Mouse (Mus musculus) ES-E14 (cell line): ENCODE measurements around the gene Cpne4. TPM values are rescaled to one million over a fixed set of nuclear protein-coding genes. Genes with fewer than 3 reads are reported as not detected.

Experiments
- DNase-seq: peaks from one replicate; pipeline ENCODE4 v3.0.0-alpha.2; 2013; ENCODE audit warnings: low read depth, low spot score
- H3K27ac ChIP-seq: 2 replicates; pipeline ENCODE4 v1.5.1; 2012; ENCODE audit warnings: low read depth, mild to moderate bottlenecking, low read length, moderate library complexity, mixed read lengths; ENCODE audit not compliant: poor library complexity, insufficient read depth, severe bottlenecking
- H3K36me3 ChIP-seq: 2 replicates; pipeline ENCODE4 v1.6.1; 2012; ENCODE audit warnings: mild to moderate bottlenecking, low read length, moderate library complexity, mixed read lengths; ENCODE audit not compliant: control insufficient read depth, poor library complexity, insufficient read depth, severe bottlenecking
- H3K4me1 ChIP-seq, 2 experiments: fragments of 150-350 bp in 1 of 2; sonication (generic) in 1 of 2; 2 replicates each; pipeline ENCODE4 v1.6.1; 2012; ENCODE audit warnings: low read length in 2 of 2, mild to moderate bottlenecking in 1 of 2, mixed read lengths in 1 of 2; ENCODE audit not compliant: control insufficient read depth in 2 of 2, insufficient read depth in 2 of 2, poor library complexity in 1 of 2
- H3K4me3 ChIP-seq, 2 experiments: fragments of 150-350 bp in 1 of 2; sonication (generic) in 1 of 2; 2 replicates each; pipeline ENCODE4 v1.5.1; 2012; ENCODE audit warnings: low read length in 2 of 2, low read depth in 1 of 2, mild to moderate bottlenecking in 1 of 2, mixed read lengths in 1 of 2; ENCODE audit not compliant: insufficient read depth in 1 of 2, poor library complexity in 1 of 2, severe bottlenecking in 1 of 2
- H3K9ac ChIP-seq: 2 replicates; pipeline ENCODE4 v1.6.1; 2012; ENCODE audit warnings: low read depth, mild to moderate bottlenecking, low read length, mixed read lengths; ENCODE audit not compliant: poor library complexity, insufficient read depth, severe bottlenecking
- H3K9me3 ChIP-seq: fragments of 150-350 bp; sonication (generic); 2 replicates; pipeline ENCODE4 v1.6.1; 2012; ENCODE audit warnings: low read depth, mild to moderate bottlenecking, low read length; ENCODE audit not compliant: control insufficient read depth, insufficient read depth
- CHD2 ChIP-seq: IDR thresholded peaks from 2 replicates; pipeline ENCODE4 v1.6.1; 2014; ENCODE audit warnings: mild to moderate bottlenecking, low read depth, low read length, inconsistent platforms
- HCFC1 ChIP-seq: IDR thresholded peaks from 2 replicates; pipeline ENCODE4 v1.6.1; 2012; ENCODE audit warnings: low read length, inconsistent platforms, borderline replicate concordance; ENCODE audit not compliant: insufficient read depth
- MAFK ChIP-seq: IDR thresholded peaks from 2 replicates; pipeline ENCODE4 v1.6.1; 2014; ENCODE audit warnings: mild to moderate bottlenecking, low read depth, low read length, inconsistent platforms; ENCODE audit not compliant: insufficient read depth
- ZC3H11A ChIP-seq: IDR thresholded peaks from 2 replicates; pipeline ENCODE4 v1.6.1; 2012; ENCODE audit warnings: low read depth, mild to moderate bottlenecking, inconsistent platforms, low read length, borderline replicate concordance
- ZNF384 ChIP-seq: IDR thresholded peaks from 2 replicates; pipeline ENCODE4 v1.6.1; 2012; ENCODE audit warnings: low read depth, low read length, inconsistent platforms
- in situ Hi-C, 2 experiments: fragments of 600-800 bp; cut with MboI; formaldehyde crosslinking; loops; one replicate each; pipeline ENCODE4 v1.15.1; 2025; ENCODE audit warnings: low sequenced_read_pairs in 2 of 2, inconsistent platforms in 1 of 2; ENCODE audit not compliant: unreplicated experiment in 2 of 2
- total RNA-seq: library from RNA; depleted of rRNA; stranded (reverse); fragments of 300-350 nt; gene quantifications from 2 replicates; pipeline ENCODE4 v1.2.3, GENCODE M21; 2012

The Cpne4 gene
- total RNA-seq, 1 experiment, result 0.13 TPM

DNA sequence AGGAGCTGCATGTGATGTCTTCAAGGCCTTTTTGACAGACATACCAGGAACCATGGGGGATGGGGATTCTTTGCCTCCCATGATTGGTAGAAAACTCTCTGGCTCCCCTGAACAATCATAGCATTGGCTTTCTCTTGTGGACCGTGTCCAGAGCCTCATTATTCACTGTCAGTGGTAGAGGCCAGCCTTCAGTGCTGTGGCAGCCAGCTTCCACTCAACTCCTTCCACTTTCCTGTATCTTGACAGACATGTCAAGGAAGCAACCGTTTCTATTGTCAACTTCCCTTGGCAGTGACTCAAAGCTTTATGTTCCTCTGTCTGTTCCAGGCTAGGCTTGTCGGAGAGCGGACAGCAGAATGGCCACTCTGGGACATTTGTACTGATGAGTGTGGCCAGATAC, 112.7 kb downstream of the Cpne4 start:
- DNase-seq, result no peak
- in situ Hi-C loops, result no loop called here
- Histone ChIP-seq H3K9me3 (no peaks in the 10 kb centered on the region), H3K9ac (no peak overlapping the region), H3K36me3 (no peaks in the 10 kb centered on the region), H3K4me1 (no peaks in the 10 kb centered on the region), H3K4me3 (no peak overlapping the region), H3K27ac (no peak overlapping the region)
- TF ChIP-seq ZC3H11A, result no peak

DNA sequence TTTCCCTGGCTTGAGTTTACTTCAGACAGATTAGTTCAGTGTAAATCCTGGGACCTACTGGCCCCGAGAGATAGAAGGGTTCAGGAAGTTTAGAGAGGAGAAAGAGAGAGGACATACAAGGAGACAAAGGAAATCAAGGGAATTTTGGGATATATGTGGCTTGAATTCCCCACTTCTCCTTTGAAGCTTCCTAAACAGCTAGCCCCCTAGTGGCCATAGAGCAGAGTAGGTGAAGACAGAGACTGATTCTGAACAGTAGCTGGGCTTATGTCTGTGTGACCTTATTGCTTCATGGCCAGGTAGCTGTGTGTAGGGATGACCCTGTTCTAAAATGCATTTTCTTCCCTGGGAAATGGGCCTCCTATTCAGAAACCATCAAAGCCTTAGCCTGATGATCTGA, 129.6 kb downstream of the Cpne4 start:
- no peak for DNase-seq
- Histone ChIP-seq H3K4me3 (no peak overlapping the region), H3K4me1 (no peaks in the 10 kb centered on the region), H3K36me3 (no peaks in the 10 kb centered on the region), H3K9me3 (no peaks in the 10 kb centered on the region), H3K27ac (no peak overlapping the region), H3K9ac (no peak overlapping the region)
- TF ChIP-seq HCFC1 (no peak), CHD2 (no peak), MAFK (no peak), ZC3H11A (no peak), ZNF384 (no peak)
- in situ Hi-C loops, result no loop called here

DNA sequence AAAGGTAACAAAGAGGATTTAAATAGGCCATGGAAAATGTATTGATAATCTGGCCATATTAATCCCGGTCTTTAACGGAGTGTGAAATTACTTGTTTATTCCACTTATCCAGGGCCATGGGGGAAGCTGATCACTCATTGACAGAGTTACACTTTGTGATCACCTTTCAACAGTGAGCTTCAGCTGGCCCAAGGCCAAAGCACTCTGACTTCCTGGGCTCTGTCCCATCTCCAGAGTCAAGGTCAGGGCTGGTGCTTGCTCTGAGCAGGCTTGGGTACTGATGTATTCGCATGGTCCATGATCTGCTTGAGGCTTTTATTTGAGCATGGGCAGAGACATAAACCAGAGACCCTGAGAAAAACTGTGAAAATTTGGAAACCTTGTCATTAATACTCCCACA, 131.5 kb downstream of the Cpne4 start:
- no peaks in the 10 kb centered on the region for H3K36me3 ChIP-seq
- in situ Hi-C loops, result no loop called here
- H3K27ac ChIP-seq, result no peak overlapping the region

GRCm38 (mm10) chr9:104687051-104687450, 140.0 kb downstream of the Cpne4 start:
- Histone ChIP-seq H3K9me3 (no peaks in the 10 kb centered on the region), H3K27ac (no peak overlapping the region), H3K4me1 (no peaks in the 10 kb centered on the region), H3K9ac (no peak overlapping the region), H3K4me3 (no peak overlapping the region), H3K36me3 (no peaks in the 10 kb centered on the region)
- no peak for TF ChIP-seq HCFC1
- TF ChIP-seq ZNF384, result no peak
- TF ChIP-seq MAFK, result no peak
- no peak for TF ChIP-seq ZC3H11A
- TF ChIP-seq CHD2, result no peak
- in situ Hi-C loops, result no loop called here
- no peak for DNase-seq

More for the DNA sequence above, 131.5 kb downstream of the Cpne4 start:
- Histone ChIP-seq H3K4me3 (no peak overlapping the region), H3K4me1 (no peaks in the 10 kb centered on the region), H3K9ac (no peak overlapping the region), H3K9me3 (no peaks in the 10 kb centered on the region)
- TF ChIP-seq HCFC1, result no peak
- no peak for TF ChIP-seq MAFK
- no peak for TF ChIP-seq CHD2
- no peak for TF ChIP-seq ZNF384
- no peak for TF ChIP-seq ZC3H11A
- DNase-seq, result no peak

GRCm38 (mm10) chr9:104693145-104693544, 146.1 kb downstream of the Cpne4 start:
- Histone ChIP-seq H3K4me3 (no peak overlapping the region), H3K9ac (no peak overlapping the region), H3K9me3 (no peaks in the 10 kb centered on the region), H3K4me1 (no peaks in the 10 kb centered on the region), H3K27ac (no peak overlapping the region), H3K36me3 (no peaks in the 10 kb centered on the region)
- in situ Hi-C loops, result no loop called here
- DNase-seq, result no peak
- no peak for TF ChIP-seq MAFK
- no peak for TF ChIP-seq HCFC1
- no peak for TF ChIP-seq ZNF384
- no peak for TF ChIP-seq ZC3H11A
- TF ChIP-seq CHD2, result no peak
